Mouse (Mus musculus): ENCODE measurements around the gene Ccr4. TPM values are rescaled to one million over a fixed set of nuclear protein-coding genes. Genes with fewer than 3 reads are reported as not detected.
A peak's percentile ranks its signal among the peaks of the same experiment; 100 is the strongest.
"Not testable (repeated sequence)": the region's sequence is repeated elsewhere in the genome, so short reads cannot be mapped to it uniquely, and the experiment has no call there.

The Ccr4 gene
- polyA plus RNA-seq, 1 experiment from 2014 or later, result not detected

GRCm38 (mm10) chr9:114534747-114535517, 30.2 kb upstream of the Ccr4 start:
- Histone ChIP-seq H3K27me3 (no peaks in the 10 kb centered on the region), H3K9ac (no peak overlapping the region), H3K9me3 (no peaks in the 10 kb centered on the region), H3K4me3 (no peak overlapping the region), H3K36me3 (no peaks in the 10 kb centered on the region), H3K4me1 (replicated peaks) (peaks cover 27% of the 10 kb centered on the region), H3K27ac (no peak overlapping the region), H3K4me2 (no peak overlapping the region)
- no peak for ATAC-seq (ENCODE audit: low FRiP score)
- 72% methylated on average over 9 of the region's 9 CpGs for WGBS

GRCm38 (mm10) chr9:114533848-114534247, 29.1 kb upstream of the Ccr4 start:
- Histone ChIP-seq H3K36me3 (no peaks in the 10 kb centered on the region), H3K9me3 (no peaks in the 10 kb centered on the region), H3K9ac (no peak overlapping the region), H3K4me2 (no peak overlapping the region), H3K27ac (no peak overlapping the region), H3K4me1 (replicated peaks) (peaks cover 23% of the 10 kb centered on the region), H3K27me3 (no peaks in the 10 kb centered on the region), H3K4me3 (no peak overlapping the region)
- 80% methylated on average over 4 of the region's 4 CpGs for WGBS
- ATAC-seq (ENCODE audit: low FRiP score), result no peak

GRCm38 (mm10) chr9:114531276-114531675, 26.6 kb upstream of the Ccr4 start:
- H3K27ac ChIP-seq, result no peak overlapping the region
- no peaks in the 10 kb centered on the region for H3K9me3 ChIP-seq
- H3K9ac ChIP-seq, result no peak overlapping the region
- H3K4me3 ChIP-seq, result no peak overlapping the region
- no peak for ATAC-seq (ENCODE audit: low FRiP score)
- no peaks in the 10 kb centered on the region for H3K36me3 ChIP-seq
- H3K27me3 ChIP-seq, result no peaks in the 10 kb centered on the region
- peaks cover 29% of the 10 kb centered on the region for H3K4me1 ChIP-seq (replicated peaks)
- peak overlapping the region; percentile 15; the same call in 1 of the 2 replicates for H3K4me2 ChIP-seq
- 19% methylated on average over 11 of the region's 11 CpGs for WGBS

- Histone ChIP-seq H3K27me3 (no peaks in the 10 kb centered on the region), H3K4me1 (replicated peaks) (peaks cover 37% of the 10 kb centered on the region), H3K4me3 (no peak overlapping the region), H3K9me3 (no peaks in the 10 kb centered on the region), H3K27ac (no peak overlapping the region), H3K36me3 (no peaks in the 10 kb centered on the region), H3K9ac (no peak overlapping the region), H3K4me2 (no peak overlapping the region)
- 41% methylated on average over 9 of the region's 9 CpGs for WGBS
- no peak for ATAC-seq (ENCODE audit: low FRiP score)
Observed at GRCm38 (mm10) chr9:114528680-114529048, 23.9 kb upstream of the Ccr4 start.

GRCm38 (mm10) chr9:114527992-114528679, 23.4 kb upstream of the Ccr4 start:
- no peaks in the 10 kb centered on the region for H3K27me3 ChIP-seq
- no peaks in the 10 kb centered on the region for H3K36me3 ChIP-seq
- no peak for ATAC-seq (ENCODE audit: low FRiP score)
- no peak overlapping the region for H3K4me3 ChIP-seq
- H3K9me3 ChIP-seq, result no peaks in the 10 kb centered on the region
- no peak overlapping the region for H3K27ac ChIP-seq
- H3K4me2 ChIP-seq, result 0 out of 2 replicates have a peak overlapping the region, but pooled peaks have one; percentile 10
- no peak overlapping the region for H3K9ac ChIP-seq
- WGBS, result 9% methylated on average over 17 of the region's 17 CpGs
- H3K4me1 ChIP-seq (replicated peaks), result peaks cover 37% of the 10 kb centered on the region

- H3K9me3 ChIP-seq, result no peaks in the 10 kb centered on the region
- H3K4me2 ChIP-seq, result peak overlapping the region; percentile 36
- no peak overlapping the region; the same call in 1 of the 2 replicates for H3K4me3 ChIP-seq
- H3K27me3 ChIP-seq, result no peaks in the 10 kb centered on the region
- no peak overlapping the region for H3K9ac ChIP-seq
- WGBS, result 1% methylated on average over 16 of the region's 16 CpGs
- ATAC-seq (ENCODE audit: low FRiP score), result no peak
- H3K27ac ChIP-seq, result no peak overlapping the region
- H3K36me3 ChIP-seq, result no peaks in the 10 kb centered on the region
- peaks cover 37% of the 10 kb centered on the region for H3K4me1 ChIP-seq (replicated peaks)
Observed at GRCm38 (mm10) chr9:114527085-114527484, 22.4 kb upstream of the Ccr4 start.

- H3K4me3 ChIP-seq, result no peak overlapping the region; the same call in 1 of the 2 replicates
- no peaks in the 10 kb centered on the region for H3K9me3 ChIP-seq
- no peak overlapping the region for H3K9ac ChIP-seq
- ATAC-seq (ENCODE audit: low FRiP score), result no peak
- H3K4me1 ChIP-seq (replicated peaks), result peaks cover 34% of the 10 kb centered on the region
- peak overlapping the region; percentile 36 for H3K4me2 ChIP-seq
- no peaks in the 10 kb centered on the region for H3K36me3 ChIP-seq
- WGBS, result 3% methylated on average over 8 of the region's 8 CpGs
- no peaks in the 10 kb centered on the region for H3K27me3 ChIP-seq
- no peak overlapping the region for H3K27ac ChIP-seq
Observed at GRCm38 (mm10) chr9:114526581-114526980, 21.9 kb upstream of the Ccr4 start.

GRCm38 (mm10) chr9:114525891-114526290, 21.2 kb upstream of the Ccr4 start:
- 3% methylated on average over 8 of the region's 8 CpGs for WGBS
- Histone ChIP-seq H3K36me3 (no peaks in the 10 kb centered on the region), H3K4me2 (peak overlapping the region; percentile 19; the same call in 1 of the 2 replicates), H3K9ac (no peak overlapping the region), H3K27me3 (no peaks in the 10 kb centered on the region), H3K4me3 (no peak overlapping the region), H3K4me1 (replicated peaks) (peaks cover 28% of the 10 kb centered on the region), H3K27ac (0 out of 2 replicates have a peak overlapping the region, but pooled peaks have one; percentile 40), H3K9me3 (no peaks in the 10 kb centered on the region)
- ATAC-seq (ENCODE audit: low FRiP score), result 0 out of 2 replicates have a peak, but pooled peaks have one; percentile 23

- 86% methylated on average over 14 of the region's 15 CpGs for WGBS
- no peaks in the 10 kb centered on the region for H3K36me3 ChIP-seq
Observed at GRCm38 (mm10) chr9:114525073-114525633, 20.4 kb upstream of the Ccr4 start.

GRCm38 (mm10) chr9:114522501-114522900, 17.8 kb upstream of the Ccr4 start:
- Histone ChIP-seq H3K27ac (no peak overlapping the region), H3K4me2 (no peak overlapping the region), H3K36me3 (no peaks in the 10 kb centered on the region), H3K4me1 (replicated peaks) (peaks cover 18% of the 10 kb centered on the region), H3K9me3 (no peaks in the 10 kb centered on the region), H3K9ac (no peak overlapping the region), H3K27me3 (no peaks in the 10 kb centered on the region), H3K4me3 (no peak overlapping the region)
- WGBS, result 90% methylated on average over 9 of the region's 9 CpGs
- no peak for ATAC-seq (ENCODE audit: low FRiP score)

More at GRCm38 (mm10) chr9:114525073-114525633, 20.4 kb upstream of the Ccr4 start:
- Histone ChIP-seq H3K9me3 (no peaks in the 10 kb centered on the region), H3K27me3 (no peaks in the 10 kb centered on the region), H3K9ac (no peak overlapping the region), H3K27ac (no peak overlapping the region), H3K4me3 (no peak overlapping the region), H3K4me2 (no peak overlapping the region), H3K4me1 (replicated peaks) (peaks cover 23% of the 10 kb centered on the region)
- no peak for ATAC-seq (ENCODE audit: low FRiP score)

GRCm38 (mm10) chr9:114522041-114522440, 17.3 kb upstream of the Ccr4 start:
- no peaks in the 10 kb centered on the region for H3K9me3 ChIP-seq
- no peak overlapping the region for H3K9ac ChIP-seq
- no peak overlapping the region for H3K27ac ChIP-seq
- H3K4me1 ChIP-seq (replicated peaks), result peaks cover 16% of the 10 kb centered on the region
- no peaks in the 10 kb centered on the region for H3K27me3 ChIP-seq
- H3K36me3 ChIP-seq, result no peaks in the 10 kb centered on the region
- no peak overlapping the region for H3K4me2 ChIP-seq
- ATAC-seq (ENCODE audit: low FRiP score), result no peak
- H3K4me3 ChIP-seq, result no peak overlapping the region
- WGBS, result 64% methylated on average over 5 of the region's 5 CpGs

- ATAC-seq (ENCODE audit: low FRiP score); H3K9me3 ChIP-seq: not testable (repeated sequence)
- 69% methylated on average over 4 of the region's 4 CpGs for WGBS
Observed at GRCm38 (mm10) chr9:114520529-114520928, 15.8 kb upstream of the Ccr4 start.

More at GRCm38 (mm10) chr9:114520529-114520928, 15.8 kb upstream of the Ccr4 start:
- not testable (repeated sequence) for H3K4me3 ChIP-seq; H3K27me3 ChIP-seq; H3K27ac ChIP-seq; H3K9ac ChIP-seq; H3K4me2 ChIP-seq; H3K36me3 ChIP-seq; H3K4me1 ChIP-seq (replicated peaks)
